Mouse (Mus musculus): Measurements from ENCODE around the gene Wsb2.
"Not testable (repeated sequence)": the region's sequence is repeated elsewhere in the genome, so short reads cannot be mapped to it uniquely, and the experiment has no call there.

The Wsb2 gene

GRCm38 (mm10) chr5:117357129-117357477, at the start of gene Wsb2:
Gene Wsb2 (plus strand): TSS chr5:117357304.
- peak; percentile 72 for DNase-seq

DNA sequence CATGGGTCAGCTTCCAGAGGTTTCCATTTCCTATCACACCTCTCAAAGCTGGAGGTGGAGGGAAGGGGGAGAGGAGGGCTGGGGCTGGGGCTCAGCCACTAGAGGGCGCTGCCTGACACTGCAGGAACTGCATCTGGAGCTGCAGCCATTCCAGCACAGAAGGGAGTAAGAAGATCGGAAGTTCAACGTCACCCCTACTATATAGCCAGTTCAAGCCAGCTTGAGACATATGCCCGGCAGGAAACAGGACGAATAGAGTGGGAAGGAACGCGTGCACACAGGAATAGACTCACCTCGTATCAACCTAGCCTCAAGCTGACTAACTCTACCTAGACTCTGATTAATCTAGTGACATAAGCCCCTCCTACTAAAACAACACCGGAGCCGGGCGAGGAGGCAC, 49.4 kb upstream of the Wsb2 start:
- DNase-seq, result no peak

- DNase-seq, result no peak
Observed at GRCm38 (mm10) chr5:117313420-117313819, 43.7 kb upstream of the Wsb2 start.

DNA sequence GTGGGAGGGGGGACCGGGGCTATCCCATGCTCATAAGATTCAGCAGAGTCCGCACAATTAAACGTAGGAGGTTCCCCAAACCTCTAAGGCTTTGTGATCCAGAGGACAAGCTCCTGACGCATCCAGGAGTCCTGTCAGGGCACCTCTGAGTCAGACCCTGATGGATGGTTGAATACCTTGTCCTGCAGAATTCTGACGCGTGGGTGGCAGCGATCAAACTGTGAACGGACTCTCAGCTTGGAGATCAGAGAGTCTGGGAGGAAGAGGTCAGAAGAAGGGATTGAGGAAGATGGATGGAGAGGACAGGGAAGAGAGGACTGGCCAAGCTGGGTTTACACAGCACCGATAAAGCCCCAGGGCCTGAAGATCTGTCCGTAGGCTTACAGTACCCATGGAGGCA, 43.2 kb upstream of the Wsb2 start:
- DNase-seq, result no peak

- DNase-seq, result no peak
Observed at GRCm38 (mm10) chr5:117314587-117315428, 42.3 kb upstream of the Wsb2 start.

DNA sequence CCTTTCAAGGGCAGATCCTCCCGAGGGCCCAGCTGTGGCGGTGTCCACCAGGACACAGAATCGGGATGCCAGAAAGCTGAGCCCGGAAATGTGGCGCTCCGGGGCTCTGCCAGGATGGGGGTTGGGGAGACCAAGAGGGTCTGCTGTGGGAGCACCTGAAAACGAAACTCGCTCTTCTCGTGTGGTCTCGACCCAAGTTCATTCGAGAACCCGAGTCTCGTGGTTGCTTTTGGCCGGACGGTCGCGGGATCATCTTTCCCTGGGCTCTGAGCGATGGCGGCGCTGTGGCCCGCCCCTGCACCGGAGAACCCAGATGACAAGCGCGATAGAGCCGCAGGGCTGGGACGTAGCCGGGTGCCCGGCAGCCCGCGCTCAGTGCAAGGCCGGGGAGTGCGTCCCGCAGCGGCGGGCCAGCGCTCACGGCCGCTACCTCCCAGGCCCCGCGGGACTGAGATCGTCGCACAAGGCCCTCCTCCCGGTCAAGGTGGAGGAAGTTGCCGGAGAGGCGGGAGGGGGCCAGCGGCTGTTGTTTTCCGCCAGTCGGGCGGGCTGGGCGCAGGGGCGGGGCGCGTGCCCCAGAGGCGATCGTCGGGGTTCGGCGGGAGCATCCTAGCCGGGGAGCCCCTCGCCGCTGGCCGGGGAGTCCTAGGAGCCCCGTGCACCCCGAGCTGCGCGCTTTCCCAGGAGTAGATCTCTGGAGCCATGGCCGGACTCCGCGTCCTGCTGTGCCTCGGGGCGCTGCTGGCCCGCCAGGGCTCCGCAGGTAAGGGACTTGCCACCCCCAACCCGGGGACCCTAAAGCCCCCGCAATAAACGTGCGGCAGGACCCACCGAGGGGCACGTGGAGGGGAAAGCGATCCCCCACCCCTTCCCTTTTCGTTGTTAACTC, 38.1 kb upstream of the Wsb2 start, which contains the start of gene Vsig10:
TSS of gene Vsig10 (plus strand) at position 343 of the 889 bp plus-strand sequence.
- peak; percentile 48 for DNase-seq

GRCm38 (mm10) chr5:117323751-117324150, 33.4 kb upstream of the Wsb2 start:
- DNase-seq, result no peak

- no peak for DNase-seq
Observed at GRCm38 (mm10) chr5:117326408-117326807, 30.7 kb upstream of the Wsb2 start.

- no peak for DNase-seq
Observed at GRCm38 (mm10) chr5:117330457-117330856, 26.6 kb upstream of the Wsb2 start.

- no peak for DNase-seq
Observed at GRCm38 (mm10) chr5:117337999-117338398, 19.1 kb upstream of the Wsb2 start.

DNA sequence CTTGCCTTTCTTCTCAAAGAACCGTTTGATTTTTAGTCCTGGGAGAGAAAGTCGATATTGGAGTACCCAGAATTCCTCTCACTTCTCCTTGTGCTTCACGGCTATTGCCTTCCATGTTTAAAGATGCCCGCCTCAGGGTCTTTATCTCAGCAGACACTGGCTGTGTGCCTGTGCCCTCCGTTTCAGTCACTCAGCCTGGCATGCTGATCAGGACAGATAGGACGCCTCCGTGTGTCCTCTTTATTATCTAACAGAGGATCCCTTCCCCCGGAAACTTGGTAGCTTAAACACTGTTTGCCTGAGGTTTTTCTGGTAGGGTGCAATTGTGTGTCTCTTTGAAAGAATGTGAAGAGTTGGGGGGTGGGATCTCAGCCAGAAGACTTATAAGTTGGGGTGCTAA, 18.6 kb upstream of the Wsb2 start:
- DNase-seq, result no peak

- DNase-seq, result no peak
Observed at GRCm38 (mm10) chr5:117340081-117340480, 17.0 kb upstream of the Wsb2 start.

- DNase-seq, result no peak
Observed at GRCm38 (mm10) chr5:117341896-117342295, 15.2 kb upstream of the Wsb2 start.

GRCm38 (mm10) chr5:117344496-117344895, 12.6 kb upstream of the Wsb2 start:
- not testable (repeated sequence) for DNase-seq

- DNase-seq, result no peak
Observed at GRCm38 (mm10) chr5:117345432-117345976, 11.6 kb upstream of the Wsb2 start.

GRCm38 (mm10) chr5:117346281-117346680, 10.8 kb upstream of the Wsb2 start:
- no peak for DNase-seq

GRCm38 (mm10) chr5:117347011-117347410, 10.1 kb upstream of the Wsb2 start:
- no peak for DNase-seq

DNA sequence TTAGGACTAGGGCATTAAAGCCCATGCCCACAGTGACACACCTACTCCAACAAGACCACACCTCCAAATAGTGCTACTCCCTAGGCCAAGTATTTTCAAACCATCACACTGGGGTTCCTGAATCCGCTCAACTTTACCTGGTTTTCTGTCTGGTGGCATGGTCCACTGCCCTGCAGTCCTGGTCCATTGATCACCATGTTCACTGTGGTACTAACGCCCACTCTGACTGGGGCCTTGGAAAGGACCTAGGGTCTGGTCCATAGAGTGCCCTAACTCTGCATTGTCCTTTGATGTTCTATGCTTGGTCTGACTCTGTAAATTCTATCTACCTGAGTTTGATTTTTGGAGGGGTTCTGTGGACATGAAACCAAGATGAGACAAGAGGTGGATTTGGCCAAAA, 9.3 kb upstream of the Wsb2 start:
- no peak for DNase-seq

DNA sequence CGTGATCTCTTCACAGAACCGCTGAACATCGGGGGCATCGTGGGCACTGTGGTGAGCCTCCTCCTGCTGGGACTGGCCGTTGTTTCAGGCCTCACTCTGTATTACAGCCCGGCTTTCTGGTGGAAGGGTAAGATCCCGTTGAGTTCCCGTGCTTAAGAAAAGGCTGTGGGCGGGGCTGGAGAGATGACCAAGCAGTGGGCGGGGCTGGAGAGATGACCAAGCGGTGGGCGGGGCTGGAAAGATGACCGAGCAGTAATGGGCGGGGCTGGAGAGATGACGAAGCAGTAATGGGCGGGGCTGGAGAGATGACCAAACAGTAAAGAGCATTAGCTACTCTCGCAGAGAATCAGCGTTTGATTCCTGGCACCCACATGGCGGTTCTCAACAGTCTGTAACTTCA, 8.8 kb upstream of the Wsb2 start:
- DNase-seq, result peak; percentile 54

DNA sequence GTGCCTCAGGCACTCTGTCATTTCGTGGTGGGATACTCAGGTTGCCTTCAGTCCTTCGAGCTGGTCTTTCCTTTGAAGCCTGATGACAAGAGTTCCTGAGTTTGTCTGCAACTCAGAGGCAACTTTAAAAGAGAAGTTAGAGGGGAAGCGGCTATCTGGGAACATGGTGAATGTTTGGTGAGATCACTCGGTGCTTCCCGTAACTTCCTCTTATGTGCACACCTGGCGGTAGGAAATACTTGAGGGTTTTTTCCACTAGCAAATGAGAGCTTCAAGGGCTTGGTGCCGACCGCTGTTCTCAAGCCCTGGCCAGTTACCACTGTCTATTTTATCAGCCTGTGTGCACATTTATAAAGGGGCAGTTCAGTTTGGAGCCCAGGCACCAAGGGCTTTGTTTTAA, 3.0 kb upstream of the Wsb2 start:
- no peak for DNase-seq

- DNase-seq, result no peak
Observed at GRCm38 (mm10) chr5:117355648-117356303, 1.3 kb upstream of the Wsb2 start.

DNA sequence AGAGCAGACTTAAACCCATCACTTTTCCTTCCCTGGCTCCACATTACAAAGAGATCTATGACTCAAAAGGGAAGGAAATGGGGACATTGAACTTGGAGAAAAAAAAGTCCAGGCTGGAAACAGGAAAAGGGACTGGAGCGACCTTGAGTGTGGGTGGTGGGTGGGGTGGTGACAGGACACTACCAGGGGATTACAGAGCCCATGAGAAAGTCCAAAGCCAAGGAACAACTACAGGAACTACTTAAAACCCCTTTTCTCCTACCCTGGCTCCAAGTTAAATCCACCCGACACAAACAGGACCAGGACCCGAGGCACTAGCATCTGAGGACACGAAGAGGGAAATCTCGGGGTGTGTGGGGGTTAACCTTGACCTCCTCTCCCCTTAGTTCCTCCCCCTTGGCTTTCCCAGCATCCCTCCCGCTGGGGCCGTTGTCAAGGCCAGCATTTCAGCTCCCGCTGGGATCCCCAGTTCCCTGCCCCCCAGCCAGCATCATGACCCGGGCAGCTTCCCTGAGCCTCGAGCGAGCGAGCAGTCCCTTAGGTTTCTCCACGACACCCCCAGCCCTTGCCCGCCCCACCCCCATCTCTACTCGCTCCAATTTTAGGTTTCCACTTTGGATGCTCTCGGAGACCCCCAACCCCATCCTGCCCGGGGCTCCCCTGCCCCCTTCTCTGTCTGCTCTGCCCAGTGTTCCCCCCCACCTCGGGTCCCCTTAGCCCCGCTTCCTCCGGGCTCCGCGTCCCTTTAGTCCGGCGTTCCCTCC, 557 bp upstream of the Wsb2 start:
- DNase-seq, result peak; percentile 65

Data from cerebellum, adult 9-10 months (tissue).